Mouse (Mus musculus): Measurements from ENCODE around the gene 2310007B03Rik. TPM values are rescaled to one million over a fixed set of nuclear protein-coding genes. Genes with fewer than 3 reads are reported as not detected.

2310007B03Rik gene
- polyA plus RNA-seq (2017; shearing (Covaris generic)), result not detected

DNA sequence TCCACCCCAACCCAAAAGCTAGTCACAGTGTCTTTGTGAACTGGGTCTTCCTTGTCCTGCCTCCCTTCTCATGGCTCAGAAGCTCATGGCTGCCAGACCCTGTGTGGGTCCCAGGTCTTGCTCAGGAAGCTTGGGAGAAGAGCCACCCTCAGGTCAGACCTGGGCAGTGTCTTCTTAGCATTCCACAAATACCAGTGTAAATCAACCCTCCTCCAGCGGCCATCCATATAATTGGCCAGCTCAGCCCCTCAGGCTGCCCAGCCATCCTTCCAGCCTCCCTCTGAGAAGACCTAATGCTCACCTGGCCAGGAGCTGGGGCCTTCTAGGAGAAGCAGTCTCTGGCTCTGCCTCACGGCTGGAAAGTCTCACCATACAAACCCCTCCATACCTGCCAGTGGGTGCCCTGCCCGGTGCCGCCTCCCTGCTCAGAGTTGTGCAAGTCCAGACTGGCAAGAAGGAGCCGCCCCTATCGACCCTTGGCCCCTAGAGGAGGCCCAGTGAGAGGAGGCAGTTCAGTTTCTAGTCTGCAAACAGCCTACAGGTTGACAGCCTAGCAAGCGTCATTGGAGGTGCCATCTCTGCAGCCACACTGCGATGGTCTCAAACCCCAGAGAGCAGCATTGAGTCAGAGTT, at the start of gene 2310007B03Rik:
Gene 2310007B03Rik, minus strand, starts transcription at position 448 of the 633 bp plus-strand sequence.

DNA sequence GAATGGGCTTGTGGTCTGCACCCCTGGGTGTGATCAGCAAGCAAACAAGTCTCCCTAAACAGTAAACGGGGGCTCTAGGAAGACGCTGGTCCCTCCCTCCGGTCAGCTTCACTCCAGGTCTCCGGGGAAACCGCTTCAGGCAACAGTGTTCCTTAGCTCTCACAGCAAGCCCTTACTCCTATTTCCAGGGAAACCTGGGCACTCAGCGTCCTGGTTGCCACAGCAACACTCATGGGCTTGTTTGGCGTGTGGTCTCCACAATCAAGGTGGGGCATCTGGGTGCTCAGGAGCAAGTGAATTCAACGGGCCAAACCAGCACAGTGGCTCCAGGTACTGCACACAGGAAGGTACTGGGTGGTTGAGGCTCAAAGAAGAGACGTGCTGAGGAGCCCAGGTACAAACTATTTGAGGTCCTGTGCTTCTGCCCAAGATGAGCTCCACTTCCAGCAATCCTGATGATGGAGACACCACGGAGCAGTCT, 7.6 kb upstream of the 2310007B03Rik start, which contains the start of gene Crocc2:
Gene Crocc2, plus strand, starts transcription at position 431 of the 481 bp plus-strand sequence.

DNA sequence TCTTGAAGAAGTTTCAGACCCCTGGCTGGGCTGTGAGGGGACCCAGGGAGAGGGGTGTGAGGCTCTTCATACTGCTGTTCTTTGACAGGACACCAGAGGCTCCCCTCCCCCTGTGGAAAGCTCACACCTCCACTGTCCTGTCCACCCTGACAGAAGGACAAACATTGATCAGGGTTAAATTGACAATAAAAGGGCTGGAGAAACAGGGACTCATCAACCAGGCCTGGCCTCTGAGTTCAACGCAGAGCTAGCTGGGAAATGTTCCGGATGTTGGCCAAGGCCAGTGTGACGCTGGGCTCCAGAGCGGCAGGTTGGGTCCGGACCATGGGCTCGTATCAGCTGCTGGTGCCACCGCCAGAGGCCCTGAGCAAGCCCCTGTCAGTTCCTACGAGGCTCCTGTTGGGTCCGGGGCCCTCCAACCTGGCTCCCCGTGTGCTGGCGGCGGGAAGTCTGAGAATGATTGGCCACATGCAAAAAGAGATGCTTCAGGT, 25.7 kb downstream of the 2310007B03Rik start, which contains the start of gene Agxt:
Gene Agxt, plus strand, starts transcription at position 205 of the 491 bp plus-strand sequence.

DNA sequence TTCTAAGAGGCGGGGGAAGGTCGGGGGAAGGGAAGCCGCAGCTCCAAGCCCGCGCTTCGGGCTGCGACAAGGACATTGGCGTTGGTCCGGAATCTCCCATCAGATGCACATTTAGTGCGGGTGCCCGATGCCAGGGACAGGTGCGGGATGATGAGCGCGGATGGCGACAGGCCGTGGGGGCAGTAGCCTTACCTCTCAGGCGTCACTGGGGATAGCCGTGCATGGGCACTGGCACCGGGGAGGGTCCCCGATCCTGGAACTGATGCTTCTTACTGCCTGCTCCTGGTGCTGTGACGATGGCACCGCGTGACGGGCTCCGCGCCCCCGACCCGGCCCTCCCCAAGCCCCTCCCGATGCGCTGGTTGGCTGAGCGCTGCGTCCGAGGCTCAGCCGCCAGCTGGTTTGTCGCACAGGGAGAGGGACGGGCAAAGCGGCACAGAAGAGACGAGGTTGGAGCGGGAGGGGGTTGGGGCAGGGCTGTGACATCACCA, 59.1 kb downstream of the 2310007B03Rik start, which contains the start of gene Kif1a:
Gene Kif1a, minus strand, starts transcription at position 381 of the 491 bp plus-strand sequence.

Other genes starting within 250 kb of the 2310007B03Rik start
- gene Capn10, start 226.6 kb downstream of the 2310007B03Rik start, polyA plus RNA-seq (2017; shearing (Covaris generic)), result 12.3 TPM
- gene Gpr35, start 210.1 kb downstream of the 2310007B03Rik start, polyA plus RNA-seq (2017; shearing (Covaris generic)), result not detected
- gene Aqp12, start 154.6 kb downstream of the 2310007B03Rik start, polyA plus RNA-seq (2017; shearing (Covaris generic)), result not detected
- 0.22 TPM for gene Kif1a, start 59.0 kb downstream of the 2310007B03Rik start, polyA plus RNA-seq (2017; shearing (Covaris generic))
- gene Agxt, start 25.7 kb downstream of the 2310007B03Rik start, polyA plus RNA-seq (2017; shearing (Covaris generic)), result not detected
- 0.11 TPM for gene Crocc2, start 7.8 kb upstream of the 2310007B03Rik start, polyA plus RNA-seq (2017; shearing (Covaris generic))
- gene Sned1, start 74.9 kb upstream of the 2310007B03Rik start, polyA plus RNA-seq (2017; shearing (Covaris generic)), result not detected
- 10.0 TPM for gene Mterf4, start 145.0 kb upstream of the 2310007B03Rik start, polyA plus RNA-seq (2017; shearing (Covaris generic))
- 42.4 TPM for gene Ppp1r7, start 181.9 kb upstream of the 2310007B03Rik start, polyA plus RNA-seq (2017; shearing (Covaris generic))
- 0.28 TPM for gene Pask, start 182.5 kb upstream of the 2310007B03Rik start, polyA plus RNA-seq (2017; shearing (Covaris generic))
- not detected for gene Ano7, start 213.0 kb upstream of the 2310007B03Rik start, polyA plus RNA-seq (2017; shearing (Covaris generic))

Measured in effector memory CD4-positive, alpha-beta T cell, adult 7 months (primary cell).